Mouse (Mus musculus): ENCODE results near the gene Pole3. TPM values are rescaled to one million over a fixed set of nuclear protein-coding genes. Genes with fewer than 3 reads are reported as not detected.

Gene Pole3
- total RNA-seq (2018; cell fraction: chromatin; rRNA removed), result 10 to 100 TPM in 4 of 26 experiments, 1 to 10 TPM in 21, under 1 TPM in 1; 0.92 to 14.0 (median 6.3) TPM
- 10 to 100 TPM; 19.6 to 31.4 (median 25.2) TPM for total RNA-seq (2018; cell fraction: cytosol; rRNA removed)
- total RNA-seq (2018; cell fraction: nucleus; rRNA removed), result 10 to 100 TPM in 9 of 26 experiments, 1 to 10 TPM in 17; 2.1 to 20.3 (median 7.2) TPM
- 25.5 to 44.3 TPM (median 40.8 TPM) in 3 replicates for polyA plus RNA-seq (2018)

GRCm38 (mm10) chr4:62524651-62525488 is at the start of gene Pole3, which contains the start of gene 4933430I17Rik:
Pole3 (minus strand) TSS chr4:62525068.
4933430I17Rik (plus strand) TSS chr4:62525369.
- H3K27ac ChIP-seq, result peak within 1 kb of the TSS; percentile 94
- peak within 1 kb of the TSS; percentile 94 for H3K4me3 ChIP-seq (ENCODE audit: inconsistent target)
- H3K36me3 ChIP-seq (ENCODE audit: inconsistent target), result no peaks in the 10 kb centered on the region
- WGBS (ENCODE audit: missing documents), result under 1% methylated on average over 59 of the region's 59 CpGs
- peaks cover 10% of the 10 kb centered on the region; the same call in 1 of the 2 replicates for H3K79me2 ChIP-seq (ENCODE audit: inconsistent target)

GRCm38 (mm10) chr4:62570029-62570428 is 45.2 kb upstream of the Pole3 start:
- WGBS (ENCODE audit: missing documents), result 95% methylated on average over 5 of the region's 5 CpGs
- Histone ChIP-seq H3K27ac (no peak overlapping the region), H3K4me3 (ENCODE audit: inconsistent target) (no peak overlapping the region), H3K79me2 (ENCODE audit: inconsistent target) (no peaks in the 10 kb centered on the region), H3K36me3 (ENCODE audit: inconsistent target) (no peaks in the 10 kb centered on the region)

- 98% methylated on average over 4 of the region's 5 CpGs for WGBS (ENCODE audit: missing documents)
- Histone ChIP-seq H3K79me2 (ENCODE audit: inconsistent target) (no peaks in the 10 kb centered on the region), H3K36me3 (ENCODE audit: inconsistent target) (no peaks in the 10 kb centered on the region), H3K4me3 (ENCODE audit: inconsistent target) (no peak overlapping the region), H3K27ac (no peak overlapping the region)
These were observed 44.7 kb upstream of the Pole3 start for GRCm38 (mm10) chr4:62569603-62570002.

GRCm38 (mm10) chr4:62568359-62568758 is 43.5 kb upstream of the Pole3 start:
- Histone ChIP-seq H3K79me2 (ENCODE audit: inconsistent target) (no peaks in the 10 kb centered on the region), H3K27ac (no peak overlapping the region), H3K4me3 (ENCODE audit: inconsistent target) (no peak overlapping the region), H3K36me3 (ENCODE audit: inconsistent target) (no peaks in the 10 kb centered on the region)
- 80% methylated on average over 1 of the region's 1 CpGs for WGBS (ENCODE audit: missing documents)

- Histone ChIP-seq H3K36me3 (ENCODE audit: inconsistent target) (no peaks in the 10 kb centered on the region), H3K27ac (no peak overlapping the region), H3K4me3 (ENCODE audit: inconsistent target) (no peak overlapping the region), H3K79me2 (ENCODE audit: inconsistent target) (no peaks in the 10 kb centered on the region)
- WGBS (ENCODE audit: missing documents), result 92% methylated on average over 6 of the region's 6 CpGs
These were observed 42.8 kb upstream of the Pole3 start for GRCm38 (mm10) chr4:62567696-62568095.

- Histone ChIP-seq H3K36me3 (ENCODE audit: inconsistent target) (no peaks in the 10 kb centered on the region), H3K27ac (no peak overlapping the region), H3K79me2 (ENCODE audit: inconsistent target) (no peaks in the 10 kb centered on the region), H3K4me3 (ENCODE audit: inconsistent target) (no peak overlapping the region)
- WGBS (ENCODE audit: missing documents), result 92% methylated on average over 4 of the region's 4 CpGs
These were observed 41.7 kb upstream of the Pole3 start for GRCm38 (mm10) chr4:62566530-62566929.

GRCm38 (mm10) chr4:62562006-62562405 is 37.1 kb upstream of the Pole3 start:
- Histone ChIP-seq H3K4me3 (ENCODE audit: inconsistent target) (no peak overlapping the region), H3K79me2 (ENCODE audit: inconsistent target) (no peaks in the 10 kb centered on the region), H3K36me3 (ENCODE audit: inconsistent target) (no peaks in the 10 kb centered on the region), H3K27ac (no peak overlapping the region)
- 46% methylated on average over 3 of the region's 4 CpGs for WGBS (ENCODE audit: missing documents)

GRCm38 (mm10) chr4:62561630-62562001 is 36.7 kb upstream of the Pole3 start:
- WGBS (ENCODE audit: missing documents), result 47% methylated on average over 2 of the region's 3 CpGs
- H3K79me2 ChIP-seq (ENCODE audit: inconsistent target), result no peaks in the 10 kb centered on the region
- no peaks in the 10 kb centered on the region for H3K36me3 ChIP-seq (ENCODE audit: inconsistent target)
- no peak overlapping the region for H3K4me3 ChIP-seq (ENCODE audit: inconsistent target)
- no peak overlapping the region for H3K27ac ChIP-seq

GRCm38 (mm10) chr4:62560963-62561629 is 36.2 kb upstream of the Pole3 start:
- no peaks in the 10 kb centered on the region for H3K79me2 ChIP-seq (ENCODE audit: inconsistent target)
- no peaks in the 10 kb centered on the region for H3K36me3 ChIP-seq (ENCODE audit: inconsistent target)
- H3K27ac ChIP-seq, result no peak overlapping the region
- 25% methylated on average over 4 of the region's 4 CpGs for WGBS (ENCODE audit: missing documents)
- H3K4me3 ChIP-seq (ENCODE audit: inconsistent target), result no peak overlapping the region

GRCm38 (mm10) chr4:62559797-62560329 is 35.0 kb upstream of the Pole3 start, which contains the start of gene Rgs3:
Rgs3 (plus strand) TSS chr4:62559847.
- no peak within 1 kb of the TSS for H3K27ac ChIP-seq
- no peaks in the 10 kb centered on the region for H3K36me3 ChIP-seq (ENCODE audit: inconsistent target)
- no peak within 1 kb of the TSS for H3K4me3 ChIP-seq (ENCODE audit: inconsistent target)
- no peaks in the 10 kb centered on the region for H3K79me2 ChIP-seq (ENCODE audit: inconsistent target)
- WGBS (ENCODE audit: missing documents), result 25% methylated on average over 6 of the region's 6 CpGs

GRCm38 (mm10) chr4:62557436-62557835 is 32.6 kb upstream of the Pole3 start:
- no peaks in the 10 kb centered on the region for H3K79me2 ChIP-seq (ENCODE audit: inconsistent target)
- WGBS (ENCODE audit: missing documents), result 56% methylated on average over 3 of the region's 3 CpGs
- no peak overlapping the region for H3K4me3 ChIP-seq (ENCODE audit: inconsistent target)
- no peaks in the 10 kb centered on the region for H3K36me3 ChIP-seq (ENCODE audit: inconsistent target)
- H3K27ac ChIP-seq, result no peak overlapping the region

GRCm38 (mm10) chr4:62551966-62552365 is 27.1 kb upstream of the Pole3 start:
- Histone ChIP-seq H3K36me3 (ENCODE audit: inconsistent target) (no peaks in the 10 kb centered on the region), H3K4me3 (ENCODE audit: inconsistent target) (no peak overlapping the region), H3K27ac (no peak overlapping the region), H3K79me2 (ENCODE audit: inconsistent target) (no peaks in the 10 kb centered on the region)
- WGBS (ENCODE audit: missing documents), result 99% methylated on average over 7 of the region's 7 CpGs

- Histone ChIP-seq H3K27ac (no peak overlapping the region), H3K4me3 (ENCODE audit: inconsistent target) (no peak overlapping the region), H3K79me2 (ENCODE audit: inconsistent target) (no peaks in the 10 kb centered on the region)
These were observed 19.9 kb upstream of the Pole3 start for GRCm38 (mm10) chr4:62544801-62545200.

GRCm38 (mm10) chr4:62543782-62544181 is 18.9 kb upstream of the Pole3 start:
- Histone ChIP-seq H3K79me2 (ENCODE audit: inconsistent target) (no peaks in the 10 kb centered on the region), H3K36me3 (ENCODE audit: inconsistent target) (no peaks in the 10 kb centered on the region), H3K27ac (no peak overlapping the region), H3K4me3 (ENCODE audit: inconsistent target) (no peak overlapping the region)
- WGBS (ENCODE audit: missing documents), result 98% methylated on average over 6 of the region's 6 CpGs

More at GRCm38 (mm10) chr4:62544801-62545200, 19.9 kb upstream of the Pole3 start:
- no peaks in the 10 kb centered on the region for H3K36me3 ChIP-seq (ENCODE audit: inconsistent target)
